Mouse (Mus musculus) adrenal gland, adult 18-20 months (tissue): ENCODE data around the gene Rfx1. TPM values are rescaled to one million over a fixed set of nuclear protein-coding genes. Genes with fewer than 3 reads are reported as not detected.

Source experiments
- DNase-seq, 2 experiments: peaks; one replicate each; pipeline ENCODE4 v3.0.0; 2021 to 2022; ENCODE audit warnings: low spot score in 2 of 2
- microRNA-seq, 2 experiments: library from miRNA; unstranded; fragments of <30 nt; microRNA quantifications; one replicate each; pipeline ENCODE4 v1.2.0; 2021; ENCODE audit warnings: borderline number of aligned reads in 2 of 2
- total RNA-seq, 2 experiments: library from RNA; stranded (reverse); gene quantifications; 1 replicate in 1 of 2; 2 replicates in 1 of 2; pipeline ENCODE4 v1.2.3; 2021

Rfx1 gene
- total RNA-seq, 2 experiments from 2014 or later = 17.1 to 20.3 TPM

GRCm38 (mm10) chr8:84137848-84138247 is 71.2 kb downstream of the Rfx1 start:
- DNase-seq = no peak

- DNase-seq = no peak
Measured at GRCm38 (mm10) chr8:84140838-84141237, 74.2 kb downstream of the Rfx1 start.

GRCm38 (mm10) chr8:84144636-84145245 is 78.1 kb downstream of the Rfx1 start:
- no peak for DNase-seq

Small RNAs within 50 kb of the gene (microRNA-seq; reads per million reads assigned to microRNA genes)
- gene Mir709 = 0 reads per million in 2 experiments

Other genes with a start within 250 kb of the Rfx1 start
- 10 to 100 TPM; 39.6 to 76.0 TPM for gene Adgrl1, start 166.7 kb upstream of the Rfx1 start, total RNA-seq
- 1 to 10 TPM; 1.2 to 1.7 TPM for gene Gm10644, start 111.6 kb upstream of the Rfx1 start, total RNA-seq
- gene Asf1b, start 111.3 kb upstream of the Rfx1 start, total RNA-seq = 1 to 10 TPM; 1.7 to 2.8 TPM
- gene Prkaca, start 93.8 kb upstream of the Rfx1 start, total RNA-seq = 100 to 1,000 TPM; 279 to 302 TPM
- gene Samd1, start 69.2 kb upstream of the Rfx1 start, total RNA-seq = 10 to 100 TPM; 28.2 to 30.3 TPM
- under 1 TPM; 0.54 to 0.96 TPM for gene 1700067K01Rik, start 65.3 kb upstream of the Rfx1 start, total RNA-seq
- not detected for gene 2210011C24Rik, start 54.7 kb upstream of the Rfx1 start, total RNA-seq
- under 1 TPM; 0.33 to 0.38 TPM for gene Palm3, start 45.4 kb upstream of the Rfx1 start, total RNA-seq
- gene Il27ra, start 24.2 kb upstream of the Rfx1 start, total RNA-seq = 1 to 10 TPM; 1.7 to 1.9 TPM
- gene Rln3, start 21.8 kb upstream of the Rfx1 start, total RNA-seq = not detected
- gene Gm10643, start 1.7 kb upstream of the Rfx1 start, total RNA-seq = 1 to 10 TPM; 2.5 to 2.6 TPM
- 10 to 100 TPM; 13.2 to 16.1 TPM for gene Dcaf15, start 37.9 kb downstream of the Rfx1 start, total RNA-seq
- gene Podnl1, start 59.2 kb downstream of the Rfx1 start, total RNA-seq = under 1 TPM; 0.33 to 0.35 TPM
- gene Cc2d1a, start 81.1 kb downstream of the Rfx1 start, total RNA-seq = 10 to 100 TPM; 26.5 to 30.5 TPM
- gene 4930432K21Rik, start 81.2 kb downstream of the Rfx1 start, total RNA-seq = under 1 TPM in 1 of 2 experiments, not detected in 1; 0.38 TPM
- gene Nanos3, start 118.4 kb downstream of the Rfx1 start, total RNA-seq = under 1 TPM in 1 of 2 experiments, not detected in 1; 0.61 TPM
- 10 to 100 TPM; 36.4 to 56.0 TPM for gene Zswim4, start 170.2 kb downstream of the Rfx1 start, total RNA-seq
- 100 to 1,000 TPM; 292 to 304 TPM for gene D8Ertd738e, start 182.9 kb downstream of the Rfx1 start, total RNA-seq
- gene Mri1, start 190.5 kb downstream of the Rfx1 start, total RNA-seq = 10 to 100 TPM; 26.2 to 33.4 TPM
- 10 to 100 TPM; 18.7 to 19.4 TPM for gene Ccdc130, start 203.5 kb downstream of the Rfx1 start, total RNA-seq